In the genomic region with DNA sequence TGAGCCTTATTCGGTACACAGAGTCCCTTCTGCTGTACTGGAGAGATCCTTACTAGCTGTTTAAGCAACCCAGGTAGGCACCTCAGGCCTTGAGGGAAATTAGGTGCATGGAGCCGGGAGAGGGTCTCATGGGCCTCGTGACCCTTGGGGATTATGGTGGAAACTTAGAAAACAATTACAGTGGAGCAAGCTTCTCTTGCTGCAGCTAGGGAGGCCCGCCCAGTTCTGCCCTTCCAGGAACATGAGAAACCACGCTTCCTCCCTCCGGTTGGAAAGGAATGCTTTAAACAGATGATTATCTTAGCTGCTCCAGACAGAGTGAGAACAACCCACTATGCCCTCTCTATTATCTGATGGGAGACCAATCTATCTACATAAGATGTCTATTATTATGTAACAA, we compare ENCODE assay signal across 19 mouse cellular contexts. TPM values are rescaled to one million over a fixed set of nuclear protein-coding genes. Genes with fewer than 3 reads are reported as not detected.
DNase-seq lines count a peak whose midpoint lies in the region; ATAC-seq and TF ChIP-seq lines count a peak whose summit lies in the region.
"Had no signal": no experiment of that assay in that cellular context is flagged by ENCODE, and none has a peak within 500 bp of the region (broad histone marks: within the 10 kb centered on the region; RNA-seq: fewer than 3 reads in every experiment).

No protein-coding gene starts in this region.

- 0 out of 2 replicates have a peak, but pooled peaks cover 7% of the 10 kb centered on the region for H3K4me1 ChIP-seq in kidney, postnatal 0 days (replicated peaks; ENCODE audit: insufficient read depth, low read length)
- H3K4me1 ChIP-seq in embryonic facial prominence, embryonic 13.5 days = peaks cover 15% of the 10 kb centered on the region

- 35% methylated on average over 6 of the region's 6 CpGs for WGBS in kidney, postnatal 0 days
- whole genome bisulfite sequencing in embryonic facial prominence, embryonic 13.5 days = 34% methylated on average over 6 of the region's 6 CpGs

- no peaks in the 10 kb centered on the region for H3K36me3 ChIP-seq in kidney, postnatal 0 days (ENCODE audit: insufficient read depth, low read length)
- H3K36me3 ChIP-seq in embryonic facial prominence, embryonic 13.5 days = no peaks in the 10 kb centered on the region
- H3K36me3 ChIP-seq: forebrain, embryonic 12.5 days; hindbrain, embryonic 12.5 days had no signal

- no peaks in the 10 kb centered on the region for H3K9me3 ChIP-seq in kidney, postnatal 0 days (replicated peaks; ENCODE audit: low read length)
- H3K9me3 ChIP-seq in embryonic facial prominence, embryonic 13.5 days = no peaks in the 10 kb centered on the region
- H3K9me3 ChIP-seq: forebrain, embryonic 12.5 days; hindbrain, embryonic 12.5 days had no signal

- no peak overlapping the region for H3K9ac ChIP-seq in kidney, postnatal 0 days (ENCODE audit: low read depth, low read length)
- H3K9ac ChIP-seq in embryonic facial prominence, embryonic 13.5 days = no peak overlapping the region
- H3K9ac ChIP-seq: forebrain, embryonic 12.5 days; hindbrain, embryonic 12.5 days had no signal

- no peak overlapping the region for H3K27ac ChIP-seq in kidney, postnatal 0 days
- H3K27ac ChIP-seq in embryonic facial prominence, embryonic 13.5 days = peak overlapping the region; percentile 57
- H3K27ac ChIP-seq: forebrain, embryonic 12.5 days; hindbrain, embryonic 12.5 days had no signal

- ATAC-seq in kidney, postnatal 0 days (replicated peaks; ENCODE audit: low FRiP score, low read depth) = no peak
- ATAC-seq in embryonic facial prominence, embryonic 13.5 days (ENCODE audit: insufficient number of reproducible peaks, insufficient read depth, low FRiP score, low TSS enrichment, low read depth) = no peak
- ATAC-seq: forebrain, embryonic 16.5 days; hindbrain, embryonic 16.5 days; inflammation-experienced regulatory T-cells, adult 6 months had no signal

- H3K4me3 ChIP-seq in kidney, postnatal 0 days (replicated peaks; ENCODE audit: low read depth, low read length) = no peak overlapping the region
- no peak overlapping the region for H3K4me3 ChIP-seq in embryonic facial prominence, embryonic 13.5 days
- H3K4me3 ChIP-seq: forebrain, embryonic 12.5 days; hindbrain, embryonic 12.5 days had no signal

- TF ChIP-seq CTCF in kidney, postnatal 0 days (IDR thresholded peaks at IDR 0.05; ENCODE audit: low read depth) = no peak

- no peak overlapping the region for H3K4me2 ChIP-seq in kidney, postnatal 0 days (ENCODE audit: low read length)
- no peak overlapping the region for H3K4me2 ChIP-seq in embryonic facial prominence, embryonic 13.5 days
- H3K4me2 ChIP-seq: forebrain, embryonic 12.5 days; hindbrain, embryonic 12.5 days had no signal

- peak; percentile 48 for DNase-seq in kidney, postnatal 0 days (ENCODE audit: low spot score)
- DNase-seq in kidney, postnatal 36 days = no peak
- peak; percentile 28 for DNase-seq in urinary bladder, postnatal 14 days (ENCODE audit: low spot score)
- no peak for DNase-seq in urinary bladder, postnatal 10 days (ENCODE audit: low spot score)
- DNase-seq in gastrocnemius, adult 8-10 months (ENCODE audit: low spot score in 2 of 2) = no peak
- no peak for DNase-seq in thymus, postnatal 25 days
- DNase-seq: adrenal gland, adult 8-10 months; cerebellum, adult 11 months; cerebellum, adult 8-10 months; cerebellum, postnatal 25 days; gastrocnemius, postnatal 14 days; heart, postnatal 10 days; heart, postnatal 4 days had no signal

- H3K27me3 ChIP-seq in kidney, postnatal 0 days (ENCODE audit: insufficient read depth, low read length) = no peaks in the 10 kb centered on the region
- no peaks in the 10 kb centered on the region for H3K27me3 ChIP-seq in embryonic facial prominence, embryonic 13.5 days
- H3K27me3 ChIP-seq: forebrain, embryonic 12.5 days; hindbrain, embryonic 12.5 days had no signal

RNA-seq across cellular contexts. Expression of a gene that starts 17.3 kb away (rescaled TPM):
- polyA plus RNA-seq in kidney, postnatal 0 days (2015; fragmentation: Nextera tagmentation; extraction: Ambion mirVana) = 67.5 and 79.5 TPM in 2 replicates
- polyA plus RNA-seq in embryonic facial prominence, embryonic 13.5 days (2015; fragmentation: Nextera tagmentation; extraction: Ambion mirVana) = 117 and 125 TPM in 2 replicates
- total RNA-seq in gastrocnemius, adult 8-10 months (2022) = 100 to 1,000 TPM; 221 to 238 (median 225) TPM

Comparison
In these comparisons a context has a peak if more than half of its experiments do, and no peak if none do; other contexts are left out.
1. DNase-seq: peak in kidney, postnatal 0 days (single experiment) and urinary bladder, postnatal 14 days (single experiment); none in kidney, postnatal 36 days (0 of 2), urinary bladder, postnatal 10 days (single experiment), gastrocnemius, adult 8-10 months (0 of 2) and thymus, postnatal 25 days (single experiment).